Mouse (Mus musculus): ENCODE results near the gene Dnmt3b. TPM values are rescaled to one million over a fixed set of nuclear protein-coding genes. Genes with fewer than 3 reads are reported as not detected.
"Not testable (repeated sequence)": the region's sequence is repeated elsewhere in the genome, so short reads cannot be mapped to it uniquely, and the experiment has no call there.

Dnmt3b gene
- polyA plus RNA-seq, 1 experiment, result 0.51 TPM

GRCm38 (mm10) chr2:153710701-153711330 lies 61.6 kb downstream of the Dnmt3b start:
- Histone ChIP-seq H3K4me3 (ENCODE audit: insufficient read depth, poor library complexity, severe bottlenecking) (no peak overlapping the region), H3ac (ENCODE audit: control insufficient read depth, insufficient read length, low read depth) (no peak overlapping the region)

GRCm38 (mm10) chr2:153712646-153713091 lies 63.4 kb downstream of the Dnmt3b start:
- peaks cover 6% of the 10 kb centered on the region for H3K27me3 ChIP-seq (ENCODE audit: control insufficient read depth, insufficient read depth, insufficient read length)
- H3K79me2 ChIP-seq (ENCODE audit: control insufficient read depth, insufficient read depth), result no peaks in the 10 kb centered on the region
- no peak overlapping the region for H3K4me3 ChIP-seq (ENCODE audit: insufficient read depth, poor library complexity, severe bottlenecking)
- TF ChIP-seq CTCF (IDR thresholded peaks at IDR 0.05; ENCODE audit: control insufficient read depth, insufficient read depth, insufficient read length) (no peak), MAX (IDR thresholded peaks at IDR 0.05) (no peak), USF1 (IDR thresholded peaks at IDR 0.05; ENCODE audit: low read depth) (no peak)
- no peak overlapping the region for H3ac ChIP-seq (ENCODE audit: control insufficient read depth, insufficient read length, low read depth)
- H3K79me3 ChIP-seq (ENCODE audit: low read depth), result no peaks in the 10 kb centered on the region
- no peaks in the 10 kb centered on the region for H3K36me3 ChIP-seq (ENCODE audit: control insufficient read depth, insufficient read depth)

More at GRCm38 (mm10) chr2:153710701-153711330, 61.6 kb downstream of the Dnmt3b start:
- Histone ChIP-seq H3K36me3 (ENCODE audit: control insufficient read depth, insufficient read depth) (no peaks in the 10 kb centered on the region), H3K79me3 (ENCODE audit: low read depth) (no peaks in the 10 kb centered on the region), H3K27me3 (ENCODE audit: control insufficient read depth, insufficient read depth, insufficient read length) (no peaks in the 10 kb centered on the region), H3K79me2 (ENCODE audit: control insufficient read depth, insufficient read depth) (no peaks in the 10 kb centered on the region)
- TF ChIP-seq CEBPB (IDR thresholded peaks at IDR 0.05; ENCODE audit: low read depth) (no peak), MYOG (IDR thresholded peaks at IDR 0.05; ENCODE audit: control insufficient read depth, extremely low read depth, insufficient read length) (no peak), USF1 (IDR thresholded peaks at IDR 0.05; ENCODE audit: low read depth) (no peak), CTCF (IDR thresholded peaks at IDR 0.05; ENCODE audit: control insufficient read depth, insufficient read depth, insufficient read length) (peak; percentile 19), FOSL1 (IDR thresholded peaks at IDR 0.05; ENCODE audit: insufficient read depth, low read length, poor library complexity, severe bottlenecking) (no peak), MAX (IDR thresholded peaks at IDR 0.05) (no peak)

DNA sequence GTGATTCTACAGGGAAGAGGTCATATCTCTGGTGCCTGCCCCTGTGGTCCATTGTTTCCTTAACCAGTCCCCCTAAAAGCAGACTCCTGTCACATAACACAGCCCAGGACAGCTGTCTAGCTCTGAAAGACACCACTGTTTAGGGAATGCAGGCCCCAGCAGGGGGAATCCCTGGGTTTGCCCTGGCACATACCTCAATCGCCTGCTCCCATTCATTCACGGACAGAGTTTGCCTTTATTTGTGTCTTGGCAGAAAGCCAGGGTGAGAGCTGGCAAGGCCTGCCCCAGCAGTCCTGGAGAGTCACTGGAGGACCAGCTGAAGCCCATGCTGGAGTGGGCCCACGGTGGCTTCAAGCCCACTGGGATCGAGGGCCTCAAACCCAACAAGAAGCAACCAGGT lies 64.0 kb downstream of the Dnmt3b start:
- Histone ChIP-seq H3K79me2 (ENCODE audit: control insufficient read depth, insufficient read depth) (no peaks in the 10 kb centered on the region), H3K4me3 (ENCODE audit: insufficient read depth, poor library complexity, severe bottlenecking) (no peak overlapping the region), H3ac (ENCODE audit: control insufficient read depth, insufficient read length, low read depth) (no peak overlapping the region), H3K27me3 (ENCODE audit: control insufficient read depth, insufficient read depth, insufficient read length) (peaks cover 6% of the 10 kb centered on the region), H3K79me3 (ENCODE audit: low read depth) (no peaks in the 10 kb centered on the region), H3K36me3 (ENCODE audit: control insufficient read depth, insufficient read depth) (no peaks in the 10 kb centered on the region)
- TF ChIP-seq FOSL1 (IDR thresholded peaks at IDR 0.05; ENCODE audit: insufficient read depth, low read length, poor library complexity, severe bottlenecking), result no peak

- not testable (repeated sequence) for H3K27me3 ChIP-seq (ENCODE audit: control insufficient read depth, insufficient read depth, insufficient read length); H3K79me2 ChIP-seq (ENCODE audit: control insufficient read depth, insufficient read depth); H3ac ChIP-seq (ENCODE audit: control insufficient read depth, insufficient read length, low read depth); H3K36me3 ChIP-seq (ENCODE audit: control insufficient read depth, insufficient read depth); H3K79me3 ChIP-seq (ENCODE audit: low read depth); H3K4me3 ChIP-seq (ENCODE audit: insufficient read depth, poor library complexity, severe bottlenecking)
These were observed 68.6 kb downstream of the Dnmt3b start for GRCm38 (mm10) chr2:153717861-153718260.

DNA sequence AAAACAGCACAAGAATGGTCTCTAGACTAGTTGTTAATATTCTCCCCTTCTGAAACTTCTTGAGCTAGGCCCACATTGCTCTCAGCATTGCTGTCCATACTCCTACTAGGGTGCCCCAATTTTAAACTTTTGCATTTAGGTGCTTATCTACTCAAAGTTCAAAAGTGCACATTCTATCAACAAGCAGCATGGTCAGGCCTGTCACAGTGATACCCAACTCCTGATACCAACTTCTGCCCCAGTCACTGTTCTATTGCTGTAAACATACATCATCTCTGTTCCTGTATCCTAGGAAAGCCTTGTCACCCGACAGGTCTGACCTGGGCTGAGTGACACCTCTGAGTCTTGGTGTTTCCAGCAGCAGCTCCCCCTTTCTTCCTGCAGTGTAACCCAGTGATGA lies 73.8 kb downstream of the Dnmt3b start:
- no peaks in the 10 kb centered on the region for H3K79me2 ChIP-seq (ENCODE audit: control insufficient read depth, insufficient read depth)
- H3K4me3 ChIP-seq (ENCODE audit: insufficient read depth, poor library complexity, severe bottlenecking), result no peak overlapping the region
- TF ChIP-seq CEBPB (IDR thresholded peaks at IDR 0.05; ENCODE audit: low read depth) (no peak), MYOD1 (IDR thresholded peaks at IDR 0.05; ENCODE audit: control insufficient read depth, insufficient read length, low read depth) (no peak), FOSL1 (IDR thresholded peaks at IDR 0.05; ENCODE audit: insufficient read depth, low read length, poor library complexity, severe bottlenecking) (no peak), MAX (IDR thresholded peaks at IDR 0.05) (no peak), USF1 (IDR thresholded peaks at IDR 0.05; ENCODE audit: low read depth) (no peak), CTCF (IDR thresholded peaks at IDR 0.05; ENCODE audit: control insufficient read depth, insufficient read depth, insufficient read length) (no peak), MYOG (IDR thresholded peaks at IDR 0.05; ENCODE audit: control insufficient read depth, extremely low read depth, insufficient read length) (no peak)
- H3K27me3 ChIP-seq (ENCODE audit: control insufficient read depth, insufficient read depth, insufficient read length), result peaks cover 7% of the 10 kb centered on the region
- no peak overlapping the region for H3ac ChIP-seq (ENCODE audit: control insufficient read depth, insufficient read length, low read depth)
- H3K36me3 ChIP-seq (ENCODE audit: control insufficient read depth, insufficient read depth), result no peaks in the 10 kb centered on the region
- no peaks in the 10 kb centered on the region for H3K79me3 ChIP-seq (ENCODE audit: low read depth)

GRCm38 (mm10) chr2:153724424-153724823 lies 75.2 kb downstream of the Dnmt3b start:
- Histone ChIP-seq H3K27me3 (ENCODE audit: control insufficient read depth, insufficient read depth, insufficient read length) (peaks cover 7% of the 10 kb centered on the region), H3K36me3 (ENCODE audit: control insufficient read depth, insufficient read depth) (no peaks in the 10 kb centered on the region), H3K79me2 (ENCODE audit: control insufficient read depth, insufficient read depth) (no peaks in the 10 kb centered on the region), H3K79me3 (ENCODE audit: low read depth) (no peaks in the 10 kb centered on the region), H3K4me3 (ENCODE audit: insufficient read depth, poor library complexity, severe bottlenecking) (no peak overlapping the region), H3ac (ENCODE audit: control insufficient read depth, insufficient read length, low read depth) (no peak overlapping the region)
- TF ChIP-seq MYOG (IDR thresholded peaks at IDR 0.05; ENCODE audit: control insufficient read depth, extremely low read depth, insufficient read length) (no peak), FOSL1 (IDR thresholded peaks at IDR 0.05; ENCODE audit: insufficient read depth, low read length, poor library complexity, severe bottlenecking) (no peak), CTCF (IDR thresholded peaks at IDR 0.05; ENCODE audit: control insufficient read depth, insufficient read depth, insufficient read length) (no peak), CEBPB (IDR thresholded peaks at IDR 0.05; ENCODE audit: low read depth) (no peak), MYOD1 (IDR thresholded peaks at IDR 0.05; ENCODE audit: control insufficient read depth, insufficient read length, low read depth) (no peak), MAX (IDR thresholded peaks at IDR 0.05) (no peak), USF1 (IDR thresholded peaks at IDR 0.05; ENCODE audit: low read depth) (no peak)

Measured in C2C12 (cell line).